Mouse (Mus musculus): ENCODE data around the gene Pak2. TPM values are rescaled to one million over a fixed set of nuclear protein-coding genes. Genes with fewer than 3 reads are reported as not detected.
A peak's percentile ranks its signal among the peaks of the same experiment; 100 is the strongest.

Gene Pak2
- total and polyA plus RNA-seq, 2 experiments from 2014 or later: 29.4 to 41.1 TPM

- no peak overlapping the region for H3K4me2 ChIP-seq (ENCODE audit: low read depth)
- 84% methylated on average over 12 of the region's 12 CpGs for WGBS
- DNase-seq: no peak
Observed at GRCm38 (mm10) chr16:32068389-32069300, 10.5 kb downstream of the Pak2 start.

GRCm38 (mm10) chr16:32066899-32067298 lies 12.2 kb downstream of the Pak2 start:
- no peak for ATAC-seq
- H3K4me1 ChIP-seq (ENCODE audit: insufficient read depth): no peaks in the 10 kb centered on the region
- no peak overlapping the region for H3K4me2 ChIP-seq (ENCODE audit: low read depth)
- no peaks in the 10 kb centered on the region for H3K9me3 ChIP-seq (ENCODE audit: low read length)
- no peaks in the 10 kb centered on the region for H3K27me3 ChIP-seq (ENCODE audit: insufficient read depth, low read length)
- WGBS: 100% methylated on average over 1 of the region's 1 CpGs
- no peak overlapping the region for H3K4me3 ChIP-seq (ENCODE audit: low read depth, low read length)
- H3K27ac ChIP-seq (ENCODE audit: low read depth, low read length): no peak overlapping the region
- H3K9ac ChIP-seq: no peak overlapping the region
- no peak for DNase-seq
- TF ChIP-seq CTCF (IDR thresholded peaks at IDR 0.05; ENCODE audit: low read depth): no peak
- H3K36me3 ChIP-seq (ENCODE audit: insufficient read depth): no peaks in the 10 kb centered on the region

More at GRCm38 (mm10) chr16:32068389-32069300, 10.5 kb downstream of the Pak2 start:
- H3K9me3 ChIP-seq (ENCODE audit: low read length): no peaks in the 10 kb centered on the region
- no peak overlapping the region for H3K4me3 ChIP-seq (ENCODE audit: low read depth, low read length)
- H3K36me3 ChIP-seq (ENCODE audit: insufficient read depth): no peaks in the 10 kb centered on the region
- H3K27ac ChIP-seq (ENCODE audit: low read depth, low read length): no peak overlapping the region
- no peaks in the 10 kb centered on the region for H3K27me3 ChIP-seq (ENCODE audit: insufficient read depth, low read length)
- no peak for TF ChIP-seq CTCF (IDR thresholded peaks at IDR 0.05; ENCODE audit: low read depth)
- no peak for ATAC-seq
- H3K9ac ChIP-seq: no peak overlapping the region
- no peaks in the 10 kb centered on the region for H3K4me1 ChIP-seq (ENCODE audit: insufficient read depth)

- TF ChIP-seq CTCF (IDR thresholded peaks at IDR 0.05; ENCODE audit: low read depth): no peak
- Histone ChIP-seq H3K9ac (no peak overlapping the region), H3K4me1 (ENCODE audit: insufficient read depth) (no peaks in the 10 kb centered on the region), H3K27me3 (ENCODE audit: insufficient read depth, low read length) (no peaks in the 10 kb centered on the region), H3K4me3 (ENCODE audit: low read depth, low read length) (no peak overlapping the region), H3K9me3 (ENCODE audit: low read length) (no peaks in the 10 kb centered on the region), H3K27ac (ENCODE audit: low read depth, low read length) (no peak overlapping the region), H3K36me3 (ENCODE audit: insufficient read depth) (no peaks in the 10 kb centered on the region), H3K4me2 (ENCODE audit: low read depth) (no peak overlapping the region)
- no peak for DNase-seq
- 83% methylated on average over 7 of the region's 7 CpGs for WGBS
- no peak for ATAC-seq
Observed at GRCm38 (mm10) chr16:32063900-32064299, 15.2 kb downstream of the Pak2 start.

- no peak for TF ChIP-seq CTCF (IDR thresholded peaks at IDR 0.05; ENCODE audit: low read depth)
- H3K27ac ChIP-seq (ENCODE audit: low read depth, low read length): no peak overlapping the region
- no peak overlapping the region for H3K4me2 ChIP-seq (ENCODE audit: low read depth)
- no peaks in the 10 kb centered on the region for H3K9me3 ChIP-seq (ENCODE audit: low read length)
- ATAC-seq: no peak
- DNase-seq: no peak
- WGBS: 85% methylated on average over 2 of the region's 2 CpGs
- no peaks in the 10 kb centered on the region for H3K4me1 ChIP-seq (ENCODE audit: insufficient read depth)
- no peaks in the 10 kb centered on the region for H3K27me3 ChIP-seq (ENCODE audit: insufficient read depth, low read length)
- no peak overlapping the region for H3K4me3 ChIP-seq (ENCODE audit: low read depth, low read length)
- H3K36me3 ChIP-seq (ENCODE audit: insufficient read depth): no peaks in the 10 kb centered on the region
- no peak overlapping the region for H3K9ac ChIP-seq
Observed at GRCm38 (mm10) chr16:32062226-32062625, 16.9 kb downstream of the Pak2 start.

GRCm38 (mm10) chr16:32059840-32060523 lies 19.2 kb downstream of the Pak2 start:
- no peak overlapping the region for H3K9ac ChIP-seq
- H3K4me3 ChIP-seq (ENCODE audit: low read depth, low read length): no peak overlapping the region
- H3K4me2 ChIP-seq (ENCODE audit: low read depth): no peak overlapping the region
- no peak for TF ChIP-seq CTCF (IDR thresholded peaks at IDR 0.05; ENCODE audit: low read depth)
- no peaks in the 10 kb centered on the region for H3K9me3 ChIP-seq (ENCODE audit: low read length)
- DNase-seq: no peak
- H3K27ac ChIP-seq (ENCODE audit: low read depth, low read length): no peak overlapping the region
- no peaks in the 10 kb centered on the region for H3K36me3 ChIP-seq (ENCODE audit: insufficient read depth)
- WGBS: 68% methylated on average over 6 of the region's 6 CpGs
- no peak for ATAC-seq
- no peaks in the 10 kb centered on the region for H3K27me3 ChIP-seq (ENCODE audit: insufficient read depth, low read length)
- no peaks in the 10 kb centered on the region for H3K4me1 ChIP-seq (ENCODE audit: insufficient read depth)

- TF ChIP-seq CTCF (IDR thresholded peaks at IDR 0.05; ENCODE audit: low read depth): no peak
- no peaks in the 10 kb centered on the region for H3K36me3 ChIP-seq (ENCODE audit: insufficient read depth)
- 86% methylated on average over 5 of the region's 5 CpGs for WGBS
- H3K27me3 ChIP-seq (ENCODE audit: insufficient read depth, low read length): no peaks in the 10 kb centered on the region
- no peak overlapping the region for H3K9ac ChIP-seq
- ATAC-seq (no peak), DNase-seq (no peak)
- no peak overlapping the region for H3K4me2 ChIP-seq (ENCODE audit: low read depth)
- no peak overlapping the region for H3K4me3 ChIP-seq (ENCODE audit: low read depth, low read length)
- no peak overlapping the region for H3K27ac ChIP-seq (ENCODE audit: low read depth, low read length)
- no peaks in the 10 kb centered on the region for H3K4me1 ChIP-seq (ENCODE audit: insufficient read depth)
- no peaks in the 10 kb centered on the region for H3K9me3 ChIP-seq (ENCODE audit: low read length)
Observed at GRCm38 (mm10) chr16:32058817-32059216, 20.3 kb downstream of the Pak2 start.

- no peak overlapping the region for H3K4me3 ChIP-seq (ENCODE audit: low read depth, low read length)
- no peaks in the 10 kb centered on the region for H3K9me3 ChIP-seq (ENCODE audit: low read length)
- H3K4me1 ChIP-seq (ENCODE audit: insufficient read depth): no peaks in the 10 kb centered on the region
- TF ChIP-seq CTCF (IDR thresholded peaks at IDR 0.05; ENCODE audit: low read depth): peak; percentile 39
- ATAC-seq (no peak), DNase-seq (no peak)
- no peak overlapping the region for H3K27ac ChIP-seq (ENCODE audit: low read depth, low read length)
- H3K9ac ChIP-seq: no peak overlapping the region
- no peaks in the 10 kb centered on the region for H3K27me3 ChIP-seq (ENCODE audit: insufficient read depth, low read length)
- 95% methylated on average over 4 of the region's 4 CpGs for WGBS
- H3K4me2 ChIP-seq (ENCODE audit: low read depth): no peak overlapping the region
- H3K36me3 ChIP-seq (ENCODE audit: insufficient read depth): peaks cover 64% of the 10 kb centered on the region
Observed at GRCm38 (mm10) chr16:32042367-32042766, 36.8 kb downstream of the Pak2 start.

Measured in forebrain, postnatal 0 days (tissue).